Mouse (Mus musculus): Measurements from ENCODE around the gene Diexf.

Gene Diexf

DNA sequence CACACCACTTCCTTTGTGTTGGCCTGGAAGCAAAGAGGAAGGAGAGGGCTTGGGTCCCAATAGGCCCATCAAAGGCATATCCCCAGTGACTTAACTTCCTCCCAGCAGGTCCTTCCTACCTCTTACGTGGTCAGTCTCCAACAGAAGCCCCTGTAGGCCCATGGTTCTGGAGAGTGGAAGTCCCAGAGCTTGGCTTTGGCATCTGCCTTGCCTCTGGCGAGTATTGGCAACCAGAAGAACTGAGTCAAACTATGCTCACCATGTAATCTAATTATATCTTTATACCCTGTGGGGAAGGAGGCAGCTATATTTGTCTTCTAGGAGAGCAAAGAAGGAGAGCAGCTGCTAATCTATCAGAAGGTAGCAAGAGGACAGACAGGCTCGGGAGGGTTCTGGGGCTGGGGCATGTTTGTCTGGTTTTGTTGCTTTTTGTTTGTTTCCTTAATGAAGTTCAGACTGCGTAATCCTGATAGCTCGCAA lies 44.5 kb downstream of the Diexf start:
- DNase-seq, result no peak

DNA sequence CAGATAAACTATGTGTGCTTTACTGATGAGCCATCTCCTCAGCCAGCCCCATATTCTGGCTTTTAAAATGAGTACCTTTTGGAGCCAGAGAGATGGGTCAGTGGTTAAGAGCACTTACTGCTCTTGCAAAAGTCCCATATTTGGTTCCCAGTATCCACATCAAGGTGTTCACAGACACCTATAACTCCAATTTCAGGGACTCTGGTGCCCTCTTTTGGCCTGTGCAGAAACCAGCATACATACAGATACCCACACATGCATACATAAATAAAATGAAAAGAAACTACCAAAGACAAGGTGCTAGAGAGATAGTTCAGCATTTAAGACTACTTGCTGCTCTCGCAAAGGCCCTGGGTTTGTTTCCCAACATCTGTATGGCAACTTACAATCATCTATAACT lies 46.1 kb downstream of the Diexf start:
- DNase-seq, result no peak

DNA sequence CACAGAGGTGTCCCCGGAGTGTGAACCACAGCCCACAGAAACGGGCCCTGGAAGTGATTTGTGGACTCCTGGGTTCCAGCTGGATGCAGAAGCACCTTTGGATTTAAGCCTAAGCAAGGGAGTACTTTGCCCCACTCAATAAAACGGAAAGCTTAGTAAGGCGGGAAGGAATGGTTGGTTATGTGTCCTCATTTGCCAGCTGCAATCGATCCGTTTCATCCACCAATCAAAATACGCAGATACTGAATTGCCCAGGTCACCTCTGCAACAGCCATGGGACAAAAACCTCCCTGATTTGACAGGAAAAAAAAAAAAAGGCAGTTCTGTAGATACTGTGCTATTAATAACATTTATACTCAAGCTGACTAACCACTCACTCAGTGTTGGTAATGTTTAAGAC lies 47.0 kb downstream of the Diexf start:
- DNase-seq, result no peak

DNA sequence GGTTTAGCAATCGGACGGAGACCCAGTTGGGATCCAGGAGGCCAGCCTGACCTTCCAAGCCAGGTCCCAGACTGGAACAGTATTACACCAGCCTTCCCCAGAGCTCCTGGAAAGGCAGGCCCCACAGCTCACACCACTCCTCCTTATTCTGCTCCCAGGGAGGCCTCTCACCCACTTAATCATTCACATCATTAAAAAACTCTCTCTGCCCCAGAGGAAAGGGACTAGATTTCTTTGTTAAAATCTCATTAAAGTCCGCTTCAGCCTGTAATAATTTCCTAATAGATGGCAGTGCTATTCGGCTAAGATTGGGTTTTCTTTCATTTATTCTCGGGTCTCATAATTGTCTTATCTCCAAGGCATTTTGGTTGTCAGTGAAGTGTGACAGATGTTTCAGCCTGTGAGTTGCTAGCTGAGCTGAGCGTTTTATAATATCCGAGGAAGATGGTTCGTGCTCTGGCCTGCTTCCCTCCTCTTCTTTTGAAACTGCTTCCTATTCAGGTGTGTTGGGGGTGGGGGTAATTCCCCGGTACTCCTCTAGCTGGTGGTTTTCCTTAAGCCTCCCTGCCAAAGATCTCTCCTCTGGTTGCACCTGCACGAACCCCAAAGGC lies 47.7 kb downstream of the Diexf start:
- no peak for DNase-seq

DNA sequence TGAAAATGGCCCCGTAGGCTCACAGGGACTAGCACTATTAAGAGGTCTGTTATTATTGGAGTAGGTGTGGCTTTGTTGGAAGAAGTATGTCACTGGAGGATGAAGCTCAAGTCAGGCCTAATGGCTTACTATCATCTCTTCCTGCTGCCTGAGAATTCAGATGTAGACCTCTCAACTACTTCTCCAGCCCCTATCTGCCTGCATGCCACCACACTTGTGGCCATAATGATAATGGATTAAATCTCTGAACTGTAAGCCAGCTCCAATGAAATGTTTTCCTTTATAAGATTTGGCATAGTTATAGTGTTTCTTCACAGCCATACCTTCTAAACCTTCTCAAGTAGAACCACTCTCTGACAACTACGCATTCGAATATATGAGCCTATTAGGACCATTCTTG lies 67.5 kb downstream of the Diexf start:
- no peak for DNase-seq

DNA sequence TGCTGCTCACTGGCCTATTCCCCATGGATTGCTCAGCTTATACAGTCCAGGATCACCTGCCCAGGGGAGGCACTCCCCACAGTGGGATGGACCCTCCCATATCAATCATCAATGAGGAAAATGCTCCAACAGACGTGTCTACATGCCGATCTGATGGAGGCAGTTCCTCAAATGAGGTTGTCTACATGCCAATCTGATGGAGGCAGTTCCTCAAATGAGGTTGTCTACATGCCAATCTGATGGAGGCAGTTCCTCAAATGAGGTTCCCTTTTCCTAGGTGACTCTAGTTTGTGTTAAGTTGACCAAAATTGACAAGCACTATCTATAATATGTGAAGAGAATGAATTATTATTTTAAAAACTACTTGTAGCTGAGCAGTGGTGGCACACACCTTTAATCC lies 69.9 kb downstream of the Diexf start:
- no peak for DNase-seq

DNA sequence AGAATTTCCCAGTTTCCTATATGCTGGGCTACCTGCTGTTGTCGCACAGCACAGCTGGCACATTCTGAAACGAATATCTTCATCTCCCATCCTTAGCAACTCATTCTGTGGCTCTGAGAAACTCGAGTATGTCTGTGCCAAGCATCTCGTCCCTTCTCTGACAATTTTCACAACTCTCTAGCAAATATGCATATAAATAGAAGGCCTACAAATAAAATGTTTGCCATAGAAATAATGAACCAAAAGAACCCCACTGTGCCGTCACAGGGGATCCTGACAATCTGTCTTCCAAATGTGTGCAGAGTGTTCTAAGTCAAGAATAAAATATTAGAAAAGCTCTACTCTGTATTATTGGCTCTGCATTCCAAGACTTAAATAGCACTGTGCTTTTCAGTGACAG lies 70.5 kb downstream of the Diexf start:
- no peak for DNase-seq

DNA sequence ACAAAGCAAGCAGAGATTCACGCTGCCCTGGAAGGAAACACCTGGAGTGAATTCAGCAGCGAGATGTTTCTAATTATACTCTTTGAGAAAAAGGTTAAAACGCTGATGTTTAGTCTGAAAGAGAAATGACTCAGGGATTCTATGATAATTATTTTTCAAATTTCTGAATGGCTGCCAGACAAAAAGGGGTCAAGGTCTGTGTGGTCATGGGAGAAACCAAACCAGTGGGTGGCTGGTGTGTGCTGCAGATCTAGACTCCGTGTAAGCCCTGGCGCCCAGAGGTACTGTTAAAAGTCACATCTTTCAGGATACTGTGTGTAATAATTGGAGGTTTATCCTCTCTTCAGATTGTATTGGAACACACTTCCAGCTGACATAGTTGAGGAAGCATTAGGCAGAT lies 75.7 kb downstream of the Diexf start:
- no peak for DNase-seq

DNA sequence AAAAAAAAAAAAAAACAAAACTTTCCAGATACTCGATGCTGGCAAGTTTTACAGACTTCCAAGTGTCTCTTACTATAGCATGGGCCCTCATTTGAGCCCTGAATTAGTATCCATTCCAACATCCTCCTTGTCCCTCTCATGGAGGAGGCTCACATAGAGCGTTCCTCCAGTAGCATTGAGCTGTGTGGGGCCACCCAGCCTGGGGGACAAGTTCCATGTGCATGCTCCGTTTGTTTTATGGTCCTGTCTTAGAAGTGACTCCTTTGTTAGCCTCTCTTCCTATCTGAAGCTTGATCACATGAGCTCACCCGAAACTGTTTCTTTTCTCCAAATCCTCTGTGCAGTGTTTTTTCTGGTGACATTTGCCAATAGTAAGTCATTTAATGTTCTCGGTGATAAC lies 77.0 kb downstream of the Diexf start:
- DNase-seq, result no peak

DNA sequence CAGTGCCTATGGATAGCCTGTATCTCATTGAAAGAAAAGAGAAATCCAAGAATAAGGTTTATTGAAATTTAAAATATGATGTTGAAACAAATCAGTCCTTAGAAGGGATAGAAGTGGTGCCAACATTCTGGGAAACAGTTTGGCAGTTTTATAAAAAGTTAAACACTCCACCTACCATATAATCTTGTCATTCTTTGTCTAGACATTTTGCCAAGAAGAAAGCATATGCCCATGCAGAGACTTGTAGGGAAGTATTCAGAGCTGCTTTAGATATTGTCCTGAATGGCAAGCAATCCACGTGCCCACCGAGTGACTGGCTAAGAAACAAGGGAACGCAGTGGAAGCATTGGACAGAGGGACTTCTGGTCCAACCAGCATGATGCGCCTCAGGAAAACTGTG lies 82.5 kb downstream of the Diexf start:
- DNase-seq, result no peak

DNA sequence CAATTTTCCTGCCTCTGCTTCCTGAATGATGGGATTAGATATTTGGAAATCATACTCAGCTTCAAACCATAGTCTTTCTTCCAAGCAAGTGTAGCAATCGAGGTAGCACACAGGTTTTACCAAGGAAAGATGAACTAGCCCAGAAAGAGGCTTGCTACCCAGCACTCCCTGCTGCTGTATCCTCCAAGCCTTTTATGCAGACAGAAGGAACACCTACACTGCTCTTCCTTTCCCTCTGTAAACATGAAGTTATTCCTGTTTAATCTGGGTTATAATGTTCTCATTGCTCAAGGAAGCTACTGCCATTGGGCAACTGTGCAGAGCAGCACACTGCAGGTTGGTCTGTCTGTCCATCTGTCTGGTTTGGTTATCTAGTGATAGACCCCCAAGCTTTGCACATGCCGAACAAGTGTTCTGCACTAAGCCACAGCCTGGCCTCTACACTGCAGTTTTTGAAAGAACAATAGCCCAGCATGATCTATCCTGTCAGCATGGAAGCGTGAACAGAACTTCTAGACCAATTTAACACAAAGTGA lies 87.2 kb downstream of the Diexf start:
- DNase-seq, result no peak
